Mouse (Mus musculus) forebrain, embryonic 14.5 days (tissue): ENCODE measurements around the gene ccdc198. TPM values are rescaled to one million over a fixed set of nuclear protein-coding genes. Genes with fewer than 3 reads are reported as not detected.
"Not testable (repeated sequence)": the region's sequence is repeated elsewhere in the genome, so short reads cannot be mapped to it uniquely, and the experiment has no call there.

ENCODE experiments used
- ATAC-seq: fragments of 200-750 bp; cut with Nextera tagmentation; 2 replicates; pipeline ENCODE4 v1.8.0; 2017; ENCODE audit warnings: mild to moderate bottlenecking, moderate library complexity
- DNase-seq: peaks from one replicate; pipeline ENCODE4 v3.0.0-alpha.2; 2015; ENCODE audit warnings: low spot score
- H3K27ac ChIP-seq: fragments of 300-500 bp; sonication (generic); 2 replicates; pipeline ENCODE4 v1.5.1; 2014; ENCODE audit warnings: low read depth, mild to moderate bottlenecking, control low read depth, low read length, moderate library complexity
- H3K27me3 ChIP-seq: fragments of 300-500 bp; sonication (generic); replicated peaks from 2 replicates; pipeline ENCODE4 v1.6.1; 2014; ENCODE audit warnings: low read length, control low read depth, mixed read lengths; ENCODE audit not compliant: control insufficient read depth, insufficient read depth
- H3K36me3 ChIP-seq: fragments of 300-500 bp; sonication (generic); 2 replicates; pipeline ENCODE4 v1.6.1; 2014; ENCODE audit warnings: low read length, control low read depth; ENCODE audit not compliant: control insufficient read depth, insufficient read depth
- H3K4me1 ChIP-seq: fragments of 300-500 bp; sonication (generic); 2 replicates; pipeline ENCODE4 v1.6.1; 2014; ENCODE audit warnings: antibody characterized with exemption, low read length, control low read depth; ENCODE audit not compliant: control insufficient read depth, insufficient read depth
- H3K4me2 ChIP-seq: fragments of 300-500 bp; sonication (generic); 2 replicates; pipeline ENCODE4 v1.6.1; 2014; ENCODE audit warnings: mild to moderate bottlenecking, control low read depth, low read length
- H3K4me3 ChIP-seq: fragments of 300-500 bp; sonication (generic); 2 replicates; pipeline ENCODE4 v1.5.1; 2014; ENCODE audit warnings: low read depth, low read length, control low read depth
- H3K9ac ChIP-seq: fragments of 300-500 bp; sonication (generic); 2 replicates; pipeline ENCODE4 v1.6.1; 2014; ENCODE audit warnings: mild to moderate bottlenecking, low read length, control low read depth, moderate library complexity
- H3K9me3 ChIP-seq: fragments of 300-500 bp; sonication (generic); replicated peaks from 2 replicates; pipeline ENCODE4 v1.6.1; 2016; ENCODE audit warnings: low read length, control low read depth, mixed read lengths; ENCODE audit not compliant: control insufficient read depth
- WGBS: fragments of 180-500 bp; shearing (Covaris S2); extraction: QIAGEN DNeasy Blood & Tissue Kit; methylation state at CpG from one replicate; pipeline ENCODE4 v1.1.7; 2014; 5-methylcytosine and 5-hydroxymethylcytosine counted together
- polyA plus RNA-seq: library from polyadenylated mRNA; unstranded; fragments of >200 nt; fragmentation: Nextera tagmentation; extraction: Ambion mirVana; gene quantifications from 2 replicates; pipeline ENCODE4 v1.2.1, GENCODE M21; 2014

ccdc198 gene
- 0.10 TPM in 1 of 2 replicates, not detected in the other for polyA plus RNA-seq

GRCm38 (mm10) chr14:49245126-49245714 is at the start of gene ccdc198:
Gene ccdc198 (minus strand): TSS chr14:49245474.
- WGBS: 80% methylated on average over 5 of the region's 5 CpGs
- H3K4me1 ChIP-seq: no peaks in the 10 kb centered on the region
- H3K36me3 ChIP-seq: no peaks in the 10 kb centered on the region
- no peak within 1 kb of the TSS for H3K27ac ChIP-seq
- no peaks in the 10 kb centered on the region for H3K27me3 ChIP-seq
- H3K4me3 ChIP-seq: no peak within 1 kb of the TSS
- DNase-seq (no peak), ATAC-seq (no peak)
- no peak within 1 kb of the TSS for H3K4me2 ChIP-seq
- no peaks in the 10 kb centered on the region for H3K9me3 ChIP-seq
- no peak within 1 kb of the TSS for H3K9ac ChIP-seq

DNA sequence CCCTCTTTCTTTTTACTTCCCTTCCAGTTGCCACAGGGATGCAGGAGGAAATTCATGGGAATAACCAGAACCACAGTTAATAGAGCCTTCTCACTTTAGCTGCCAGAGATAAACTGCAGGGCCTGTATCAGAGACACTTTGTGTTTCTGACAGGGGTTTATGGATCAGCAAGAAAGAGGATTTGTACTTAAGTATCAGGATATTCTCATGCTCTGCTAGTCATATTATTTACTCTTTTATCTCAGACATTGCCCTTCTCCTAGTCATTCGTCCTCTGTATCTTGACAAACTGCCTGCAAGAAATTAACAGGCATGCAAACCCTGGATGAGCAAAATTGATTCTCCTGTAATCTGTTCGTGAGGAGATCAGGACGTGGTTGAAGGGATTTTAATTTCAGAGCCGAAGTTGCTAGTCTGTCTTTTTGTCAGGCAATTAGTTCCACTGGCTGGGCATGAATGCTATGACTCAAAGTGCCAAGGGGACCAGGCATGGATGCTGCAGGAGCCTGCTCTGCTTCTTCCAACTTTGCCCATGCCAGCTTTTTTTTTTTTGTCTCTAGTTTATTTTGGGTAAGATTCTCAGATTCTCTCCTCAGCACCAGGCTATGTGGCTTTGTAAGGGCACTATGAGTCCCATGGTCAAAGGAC is 48.7 kb upstream of the ccdc198 start:
- H3K36me3 ChIP-seq: no peaks in the 10 kb centered on the region
- no peak overlapping the region for H3K4me3 ChIP-seq
- no peaks in the 10 kb centered on the region for H3K9me3 ChIP-seq
- H3K27me3 ChIP-seq: no peaks in the 10 kb centered on the region
- H3K9ac ChIP-seq: no peak overlapping the region
- H3K27ac ChIP-seq: peak overlapping the region; percentile 80
- ATAC-seq (peak; percentile 89), DNase-seq (peak; percentile 79)
- peaks cover 11% of the 10 kb centered on the region for H3K4me1 ChIP-seq
- no peak overlapping the region for H3K4me2 ChIP-seq
- 2% methylated on average over 4 of the region's 4 CpGs for WGBS

DNA sequence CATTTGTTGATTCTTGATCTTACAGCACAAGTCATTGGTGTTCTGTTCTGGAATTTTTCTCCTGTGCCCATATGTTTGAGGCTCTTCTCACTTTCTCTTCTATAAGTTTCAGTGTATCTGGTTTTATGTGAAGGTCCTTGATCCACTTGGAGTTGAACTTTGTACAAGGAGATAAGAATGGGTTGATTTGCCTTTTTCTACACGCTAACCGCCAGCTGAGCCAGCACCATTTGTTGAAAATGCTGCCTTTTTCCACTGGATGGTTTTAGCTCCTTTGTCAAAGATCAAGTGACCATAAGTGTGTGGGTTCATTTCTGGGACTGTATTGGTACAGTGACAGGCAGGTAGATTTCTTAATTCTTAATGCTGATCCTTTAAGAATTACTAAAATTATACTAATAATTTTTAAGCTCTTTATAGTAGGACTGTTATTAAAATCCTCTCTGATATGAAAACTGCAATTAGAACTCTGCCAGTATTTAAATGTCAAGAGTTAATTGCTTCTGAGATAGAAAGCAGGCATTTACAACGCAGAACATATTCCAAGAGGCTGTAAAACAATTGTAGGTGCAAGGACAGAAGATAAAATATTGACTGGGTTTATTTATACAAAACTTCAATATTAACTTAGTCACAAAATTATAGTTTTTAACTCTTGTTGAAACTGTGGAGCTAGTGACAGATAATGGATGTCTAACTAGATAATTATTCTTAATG is 44.9 kb upstream of the ccdc198 start:
- 89% methylated on average over 3 of the region's 3 CpGs for whole genome bisulfite sequencing
- ATAC-seq: no peak
- no peaks in the 10 kb centered on the region for H3K27me3 ChIP-seq
- H3K36me3 ChIP-seq: no peaks in the 10 kb centered on the region
- H3K27ac ChIP-seq: no peak overlapping the region
- DNase-seq: no peak
- peaks cover 11% of the 10 kb centered on the region for H3K4me1 ChIP-seq
- no peak overlapping the region for H3K9ac ChIP-seq
- H3K4me2 ChIP-seq: no peak overlapping the region
- no peaks in the 10 kb centered on the region for H3K9me3 ChIP-seq
- H3K4me3 ChIP-seq: no peak overlapping the region

- Histone ChIP-seq H3K4me1 (no peaks in the 10 kb centered on the region), H3K27me3 (no peaks in the 10 kb centered on the region), H3K9ac (no peak overlapping the region), H3K4me2 (no peak overlapping the region), H3K36me3 (no peaks in the 10 kb centered on the region), H3K27ac (no peak overlapping the region), H3K4me3 (no peak overlapping the region), H3K9me3 (no peaks in the 10 kb centered on the region)
- no peak for DNase-seq
- no peak for ATAC-seq
- WGBS: 85% methylated on average over 7 of the region's 7 CpGs
These were observed 38.7 kb upstream of the ccdc198 start for GRCm38 (mm10) chr14:49283784-49284655.

- H3K27me3 ChIP-seq: no peaks in the 10 kb centered on the region
- H3K36me3 ChIP-seq: no peaks in the 10 kb centered on the region
- no peak overlapping the region for H3K4me3 ChIP-seq
- H3K9me3 ChIP-seq: no peaks in the 10 kb centered on the region
- 84% methylated on average over 6 of the region's 6 CpGs for WGBS
- H3K9ac ChIP-seq: no peak overlapping the region
- no peak overlapping the region for H3K27ac ChIP-seq
- DNase-seq (no peak), ATAC-seq (no peak)
- no peak overlapping the region for H3K4me2 ChIP-seq
- no peaks in the 10 kb centered on the region for H3K4me1 ChIP-seq
These were observed 33.6 kb upstream of the ccdc198 start for GRCm38 (mm10) chr14:49278880-49279279.

- ATAC-seq, H3K9me3 ChIP-seq, H3K4me2 ChIP-seq, H3K36me3 ChIP-seq, H3K4me1 ChIP-seq, H3K4me3 ChIP-seq, H3K9ac ChIP-seq, H3K27me3 ChIP-seq, H3K27ac ChIP-seq, DNase-seq: not testable (repeated sequence)
- WGBS: 93% methylated on average over 9 of the region's 9 CpGs
These were observed 33.2 kb upstream of the ccdc198 start for GRCm38 (mm10) chr14:49278479-49278878.

DNA sequence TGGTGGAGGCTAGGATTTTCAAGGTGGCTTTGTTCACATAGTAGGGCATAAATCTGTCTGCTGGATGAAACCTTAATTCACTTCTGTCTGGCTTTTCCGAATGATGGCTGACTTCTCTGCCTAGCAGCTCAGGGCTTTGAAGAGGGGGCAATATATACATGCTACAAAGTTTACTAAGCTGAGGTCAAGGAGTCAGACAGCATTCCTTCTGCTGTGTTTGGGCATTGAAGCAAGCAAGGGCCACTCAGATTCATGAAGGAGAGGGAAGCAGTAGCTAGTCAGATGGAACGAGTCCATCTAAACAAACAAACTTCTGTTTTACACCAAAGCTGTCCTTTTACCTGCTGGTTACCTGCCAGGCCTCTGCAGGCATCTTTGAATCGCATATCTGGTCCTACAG is 32.4 kb upstream of the ccdc198 start:
- no peaks in the 10 kb centered on the region for H3K9me3 ChIP-seq
- no peak overlapping the region for H3K9ac ChIP-seq
- H3K36me3 ChIP-seq: no peaks in the 10 kb centered on the region
- H3K4me3 ChIP-seq: no peak overlapping the region
- DNase-seq: no peak
- no peaks in the 10 kb centered on the region for H3K4me1 ChIP-seq
- WGBS: 87% methylated on average over 3 of the region's 3 CpGs
- no peaks in the 10 kb centered on the region for H3K27me3 ChIP-seq
- no peak overlapping the region for H3K4me2 ChIP-seq
- no peak for ATAC-seq
- no peak overlapping the region for H3K27ac ChIP-seq

DNA sequence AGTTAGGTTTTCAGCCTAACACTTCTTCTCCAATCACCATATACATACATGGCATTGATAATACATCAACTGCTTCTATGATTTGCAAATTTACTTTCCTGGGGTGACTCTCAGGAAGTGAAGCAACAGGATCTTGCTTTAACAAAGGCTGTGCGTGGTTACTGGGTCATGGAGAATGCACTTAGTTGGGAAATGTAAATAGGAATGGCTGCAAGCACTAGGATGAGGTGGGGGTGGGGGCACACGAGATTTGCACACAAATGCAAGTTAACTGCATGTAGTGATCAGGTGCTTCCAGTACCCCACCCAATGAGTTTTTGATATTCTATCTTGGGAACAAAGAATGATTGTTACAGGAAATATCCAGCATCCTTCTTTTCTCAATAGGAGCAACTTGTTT is 30.1 kb upstream of the ccdc198 start:
- no peaks in the 10 kb centered on the region for H3K36me3 ChIP-seq
- no peak overlapping the region for H3K27ac ChIP-seq
- H3K4me2 ChIP-seq: no peak overlapping the region
- H3K27me3 ChIP-seq: no peaks in the 10 kb centered on the region
- DNase-seq (no peak), ATAC-seq (no peak)
- H3K4me3 ChIP-seq: no peak overlapping the region
- H3K4me1 ChIP-seq: no peaks in the 10 kb centered on the region
- 47% methylated on average over 2 of the region's 2 CpGs for WGBS
- no peaks in the 10 kb centered on the region for H3K9me3 ChIP-seq
- H3K9ac ChIP-seq: no peak overlapping the region
